Mouse (Mus musculus) left cerebral cortex, adult 2 months (tissue): ENCODE data around the gene Kcnj6. TPM values are rescaled to one million over a fixed set of nuclear protein-coding genes. Genes with fewer than 3 reads are reported as not detected.

Experiments used
- DNase-seq, 2 experiments: peaks; one replicate each; pipeline ENCODE4 v3.0.0; 2021 to 2022; ENCODE audit warnings: low spot score in 2 of 2, mixed read lengths in 1 of 2; ENCODE audit errors: extremely low spot score in 1 of 2
- H3K27ac ChIP-seq: fragments of 200-600 bp; 2 replicates; pipeline ENCODE4 v1.8.1; 2022
- H3K4me3 ChIP-seq: fragments of 200-600 bp; 2 replicates; pipeline ENCODE4 v1.8.1; 2022
- CTCF ChIP-seq: fragments of 200-600 bp; IDR thresholded peaks from 2 replicates; pipeline ENCODE4 v1.8.1; 2022; ENCODE audit warnings: antibody characterized with exemption, mild to moderate bottlenecking, moderate library complexity
- intact Hi-C: fragments of 180-260 bp; cut with DNase I; formaldehyde crosslinking; loops from one replicate; pipeline ENCODE4 v1.15.1; 2025
- total RNA-seq, 2 experiments: library from RNA; stranded (reverse); gene quantifications; 2 replicates each; pipeline ENCODE4 v1.2.3; 2021

Kcnj6 gene
- total RNA-seq, 2 experiments from 2014 or later = 93.5 to 98.3 TPM

DNA sequence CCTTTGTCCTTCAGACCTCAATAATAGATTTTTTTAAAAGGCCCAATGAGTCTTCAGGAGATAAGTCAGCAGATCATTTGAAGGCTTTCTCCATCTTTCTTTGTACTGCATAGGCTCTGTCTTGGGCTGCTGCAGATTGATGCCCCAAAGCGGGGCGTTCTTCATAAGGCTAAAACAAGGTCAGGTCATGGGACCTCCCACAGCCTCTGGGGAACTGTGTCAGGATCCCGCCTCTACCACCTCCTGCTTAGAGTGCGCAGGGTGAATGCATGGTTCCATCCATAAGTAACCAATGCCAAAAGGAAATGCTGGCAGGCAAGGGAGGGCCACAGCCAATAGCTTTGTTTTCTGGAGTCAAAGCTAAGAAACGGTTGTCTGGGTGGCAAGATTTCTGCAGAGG is 237.7 kb downstream of the Kcnj6 start:
- H3K27ac ChIP-seq = no peak overlapping the region
- H3K4me3 ChIP-seq = no peak overlapping the region
- no peak for TF ChIP-seq CTCF
- intact Hi-C loops = no loop called here
- no peak for DNase-seq

DNA sequence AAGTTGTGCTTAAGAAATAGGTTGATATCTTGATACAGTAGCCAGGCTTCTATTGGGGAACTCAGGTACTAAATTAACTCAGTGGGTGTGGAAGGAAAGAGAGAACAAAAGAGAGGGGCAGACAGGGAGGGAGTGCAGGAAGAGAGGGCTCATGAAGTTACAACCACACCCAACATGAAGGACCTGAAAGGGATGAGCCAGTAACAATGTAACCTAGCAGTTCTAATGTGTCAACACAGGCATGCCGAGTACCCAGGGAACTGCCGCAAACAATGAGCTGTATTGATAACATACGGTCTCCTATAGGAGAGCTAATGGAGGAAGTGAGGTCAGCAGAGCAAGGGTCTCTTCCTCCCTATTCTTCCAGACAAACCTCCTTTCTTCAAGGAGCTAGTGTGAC is 238.9 kb downstream of the Kcnj6 start:
- intact Hi-C loops = no loop called here
- DNase-seq = no peak
- no peak for TF ChIP-seq CTCF
- H3K27ac ChIP-seq = no peak overlapping the region
- H3K4me3 ChIP-seq = no peak overlapping the region

DNA sequence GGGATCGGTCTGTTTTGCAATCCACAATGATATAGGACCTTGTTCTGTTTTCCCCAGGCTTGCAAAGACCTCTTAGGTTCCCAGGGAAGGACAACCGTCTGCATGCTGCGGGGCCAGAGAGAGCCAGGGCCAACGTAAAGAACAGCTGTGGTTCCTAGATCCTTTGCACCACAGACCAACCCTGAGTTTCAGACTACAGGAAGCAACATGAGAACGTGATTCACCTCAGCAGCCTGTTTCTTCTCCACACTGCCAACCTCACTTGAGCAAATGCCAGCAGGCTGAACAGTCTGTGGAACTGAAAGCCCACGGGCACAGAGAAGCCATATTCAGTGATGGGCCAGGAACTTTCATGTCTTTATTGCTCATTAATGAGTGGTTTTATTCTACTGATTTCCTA is 241.1 kb downstream of the Kcnj6 start:
- H3K27ac ChIP-seq = no peak overlapping the region
- intact Hi-C loops = no loop called here
- DNase-seq = no peak
- TF ChIP-seq CTCF = no peak
- H3K4me3 ChIP-seq = no peak overlapping the region

DNA sequence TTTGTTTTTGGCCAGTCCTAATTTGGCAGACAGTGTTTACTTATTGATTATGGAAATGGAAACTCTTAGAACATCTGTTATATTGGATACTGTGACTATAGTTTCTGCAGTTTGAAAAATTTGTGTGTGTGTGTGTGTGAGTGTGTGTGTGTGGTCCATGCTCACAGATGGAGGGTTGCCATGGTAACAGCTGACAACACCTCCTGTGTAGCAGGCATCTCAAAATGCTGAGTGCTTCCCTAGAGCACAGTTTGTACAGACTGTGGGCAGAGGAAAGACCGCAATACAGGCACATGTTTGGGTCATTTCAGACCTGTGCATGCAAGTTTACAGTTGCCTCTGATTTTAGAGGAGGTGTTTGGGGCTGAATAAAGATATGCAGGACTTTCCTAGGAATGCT is 244.0 kb downstream of the Kcnj6 start:
- peak in 1 of 2 experiments; percentile 39 for DNase-seq
- H3K27ac ChIP-seq = no peak overlapping the region
- intact Hi-C loops = no loop called here
- H3K4me3 ChIP-seq = no peak overlapping the region
- no peak for TF ChIP-seq CTCF

DNA sequence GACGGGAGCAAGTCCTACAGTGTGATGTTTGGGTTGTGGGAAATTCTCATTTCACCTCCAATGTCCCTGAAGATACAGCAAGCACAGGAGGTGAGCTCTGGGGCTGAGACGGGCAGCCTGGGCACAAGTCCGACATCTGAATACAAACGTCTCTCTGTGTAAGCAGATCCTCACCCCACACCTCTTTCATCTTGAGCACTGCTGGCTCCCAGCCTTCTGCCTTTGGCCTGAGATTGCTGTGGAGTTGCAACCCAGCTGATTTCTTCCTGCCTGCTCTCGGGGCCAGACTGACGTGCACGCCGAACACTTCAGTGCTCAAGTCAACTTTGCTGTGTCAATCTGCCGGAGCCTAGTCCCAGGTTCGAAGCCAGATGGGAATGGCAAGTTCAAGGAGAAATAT is 244.7 kb downstream of the Kcnj6 start:
- no peak overlapping the region for H3K4me3 ChIP-seq
- TF ChIP-seq CTCF = no peak
- DNase-seq = no peak
- no peak overlapping the region for H3K27ac ChIP-seq
- intact Hi-C loops = no loop called here

DNA sequence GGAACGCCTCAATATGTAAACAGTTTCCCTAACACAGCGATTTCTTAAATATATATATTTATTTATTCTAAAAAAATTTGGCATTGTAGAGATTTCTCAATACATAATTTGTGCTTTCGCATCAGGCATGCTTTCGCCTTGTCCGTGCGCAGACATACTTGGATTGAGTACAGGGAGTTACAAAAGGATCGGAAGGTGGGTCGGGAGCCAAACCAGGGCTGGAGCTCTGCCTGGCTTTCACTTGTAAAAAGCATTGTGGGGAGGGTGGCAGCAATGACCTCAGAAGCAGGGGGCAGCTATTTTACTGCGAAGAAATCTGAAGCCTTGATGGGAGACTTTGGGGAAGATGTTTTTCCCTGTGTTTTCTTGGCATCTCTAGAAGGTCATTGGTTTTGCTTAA is 252.5 kb downstream of the Kcnj6 start:
- DNase-seq = no peak

DNA sequence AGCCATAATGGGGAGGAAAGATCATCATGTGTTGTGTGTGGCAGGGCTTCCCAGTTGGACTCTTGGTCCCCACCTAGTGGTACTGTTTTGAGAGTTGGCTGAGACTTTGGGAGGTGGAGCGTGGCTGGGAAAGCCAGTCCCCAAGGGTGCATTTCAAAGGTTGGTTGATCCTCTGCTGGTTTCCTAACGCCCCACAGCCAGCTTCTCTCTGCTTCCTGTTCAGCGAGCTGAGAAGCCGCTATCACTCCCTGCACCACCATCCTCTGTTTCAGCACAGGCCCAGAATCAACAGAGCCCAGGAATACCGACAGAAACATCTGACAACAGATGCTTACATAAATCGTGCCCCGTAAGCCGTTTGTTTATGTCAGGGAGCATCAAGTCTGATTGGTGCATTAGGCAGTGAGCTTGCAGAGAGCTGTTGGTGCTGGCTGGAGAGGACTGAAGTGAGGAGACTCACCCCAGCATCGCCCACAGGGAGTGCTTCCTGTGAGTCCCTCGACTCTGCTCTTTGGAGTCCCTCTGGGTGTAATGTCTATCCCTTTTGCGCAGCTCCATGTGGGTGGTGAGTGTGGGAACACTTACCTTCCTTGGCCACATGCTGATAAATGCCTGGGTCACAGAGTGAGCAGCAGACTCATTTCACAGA is 253.5 kb downstream of the Kcnj6 start:
- TF ChIP-seq CTCF = peak; percentile 51
- peak overlapping the region; percentile 62 for H3K27ac ChIP-seq
- DNase-seq = peak; percentile 31 to 37
- no peak overlapping the region for H3K4me3 ChIP-seq
- intact Hi-C loops = loop anchor here (2.0 kb wide), 1 partner anchor 39 kb away; no protein-coding TSS in a partner anchor

More for the DNA sequence above, 252.5 kb downstream of the Kcnj6 start:
- intact Hi-C loops = loop anchor here (2.0 kb wide), 1 partner anchor 38 kb away; no protein-coding TSS in a partner anchor
- Histone ChIP-seq H3K27ac (no peak overlapping the region), H3K4me3 (no peak overlapping the region)
- TF ChIP-seq CTCF = no peak

DNA sequence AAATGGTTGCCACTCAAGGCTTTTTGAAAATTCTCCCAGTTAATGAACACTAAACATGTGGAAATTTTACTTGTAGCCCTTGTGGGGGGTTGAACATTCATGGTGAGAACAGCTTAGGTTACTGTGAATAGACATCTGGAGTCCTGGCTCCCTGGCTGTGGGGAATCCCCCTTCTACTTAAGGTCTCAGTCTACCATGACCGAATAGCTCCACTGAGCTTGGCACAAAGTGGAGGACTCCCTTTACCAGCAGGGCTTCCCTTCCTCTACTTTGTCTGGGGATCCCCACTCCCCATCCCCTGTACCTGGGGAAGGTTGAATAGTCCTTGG is 260.2 kb downstream of the Kcnj6 start:
- H3K27ac ChIP-seq = no peak overlapping the region
- DNase-seq = no peak
- TF ChIP-seq CTCF = no peak
- no peak overlapping the region for H3K4me3 ChIP-seq
- intact Hi-C loops = no loop called here

DNA sequence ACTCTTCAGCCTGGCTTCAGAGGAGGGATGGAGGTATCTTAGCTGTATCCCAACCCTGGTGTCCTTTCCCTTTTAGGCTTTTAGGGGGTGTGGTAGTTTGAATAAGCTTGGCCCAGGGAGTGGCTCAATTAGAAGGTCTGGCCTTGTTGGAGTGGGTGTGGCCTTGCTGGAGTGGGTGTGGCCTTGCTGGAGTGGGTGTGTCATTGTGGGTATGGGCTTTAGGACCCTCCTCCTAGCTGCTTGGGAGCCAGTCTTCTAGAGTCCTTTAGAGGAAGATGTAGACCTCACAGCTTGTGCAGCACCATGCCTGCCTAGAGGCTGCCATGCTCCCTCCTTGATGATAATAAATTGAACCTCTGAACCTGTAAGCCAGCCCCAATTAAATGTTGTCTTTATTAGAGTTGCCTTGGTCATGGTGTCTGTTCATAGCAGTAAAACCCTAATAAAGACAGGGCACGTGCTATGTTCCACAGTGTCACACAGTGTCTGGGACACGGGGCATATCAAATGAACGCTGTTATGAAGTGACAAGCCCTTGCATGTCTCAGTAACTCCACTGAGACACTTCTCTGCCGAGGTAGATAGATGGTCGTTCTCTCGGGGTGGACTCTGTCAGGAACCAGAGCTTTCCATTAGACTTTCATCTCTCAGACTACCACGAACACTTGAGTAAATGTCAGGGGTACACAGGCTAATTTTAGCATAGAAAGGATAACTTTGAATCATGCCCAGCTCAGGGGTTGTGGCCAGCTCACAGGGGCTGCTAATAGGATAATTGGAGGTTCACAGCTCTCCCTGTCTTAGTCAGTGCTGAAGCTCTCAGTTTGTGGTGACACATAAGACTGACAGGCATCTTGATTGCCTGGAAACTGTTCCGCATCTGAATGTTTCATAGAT is 260.8 kb downstream of the Kcnj6 start:
- no peak for TF ChIP-seq CTCF
- DNase-seq = no peak
- intact Hi-C loops = no loop called here
- Histone ChIP-seq H3K4me3 (no peak overlapping the region), H3K27ac (no peak overlapping the region)

DNA sequence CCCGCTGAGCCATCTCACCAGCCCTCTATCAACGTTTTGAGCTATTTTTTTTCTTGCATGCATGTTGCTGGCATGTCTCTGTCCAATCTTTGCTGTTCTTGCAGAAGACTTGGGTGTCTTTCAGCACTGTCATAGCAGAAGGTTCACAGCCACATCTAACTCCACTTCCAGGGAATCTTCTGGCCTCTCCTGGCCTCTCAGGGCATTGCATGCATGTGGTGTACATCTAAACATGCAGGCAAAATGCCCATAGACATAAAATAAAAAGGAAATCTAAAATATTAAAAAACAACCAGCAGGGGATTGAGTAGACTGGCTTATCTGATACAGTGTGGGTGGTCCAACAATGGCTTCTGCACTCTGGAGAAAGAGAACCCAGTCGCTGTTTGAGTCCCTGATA is 262.0 kb downstream of the Kcnj6 start:
- no peak; the same call in 1 of the 2 replicates for TF ChIP-seq CTCF
- no peak overlapping the region for H3K27ac ChIP-seq
- no peak overlapping the region for H3K4me3 ChIP-seq
- no peak for DNase-seq
- intact Hi-C loops = no loop called here

DNA sequence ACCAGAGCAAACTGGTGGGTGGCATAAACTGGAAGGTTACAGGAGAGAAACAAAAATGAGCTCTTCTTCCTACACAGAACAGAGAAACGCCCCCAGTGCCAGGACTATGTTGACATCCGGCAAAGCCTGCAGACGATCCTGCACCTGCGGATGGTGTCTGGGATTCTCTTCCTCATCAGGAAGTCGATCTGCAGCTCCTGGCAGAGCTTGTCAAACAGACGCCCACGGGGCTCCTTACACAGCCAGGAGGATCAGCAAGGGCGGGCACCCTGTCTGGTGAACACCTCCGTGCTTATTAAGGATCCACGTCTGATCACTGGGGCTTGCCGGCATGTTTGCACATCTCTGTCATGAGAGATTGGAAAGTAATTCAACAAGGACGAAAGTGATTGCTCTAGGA is 266.5 kb downstream of the Kcnj6 start:
- no peak for TF ChIP-seq CTCF
- peak in 1 of 2 experiments; percentile 51 for DNase-seq
- intact Hi-C loops = no loop called here

DNA sequence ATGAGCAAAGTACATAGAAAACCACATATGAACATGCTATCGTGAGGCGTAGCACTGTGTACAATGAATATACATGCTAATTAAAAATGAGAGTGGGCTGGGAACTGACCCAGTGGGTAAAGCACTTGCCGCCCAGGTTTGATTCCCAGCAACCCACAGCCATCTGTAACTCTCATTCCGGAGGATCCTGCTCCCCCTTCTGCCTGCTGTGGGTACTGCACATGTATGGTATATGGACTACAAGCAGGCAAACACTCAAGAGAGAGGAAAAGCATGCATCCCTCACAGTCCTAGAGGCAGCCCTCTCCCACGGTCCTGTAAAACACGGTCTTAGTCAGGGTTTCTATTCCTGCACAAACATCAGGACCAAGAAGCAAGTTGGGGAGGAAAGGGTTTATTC is 268.3 kb downstream of the Kcnj6 start:
- peak; percentile 1 for TF ChIP-seq CTCF
- Histone ChIP-seq H3K27ac (no peak overlapping the region), H3K4me3 (no peak overlapping the region)
- intact Hi-C loops = no loop called here
- DNase-seq = no peak

More for the DNA sequence above, 266.5 kb downstream of the Kcnj6 start:
- no peak overlapping the region for H3K4me3 ChIP-seq
- H3K27ac ChIP-seq = no peak overlapping the region
